Mouse (Mus musculus) CH12.LX (cell line): ENCODE measurements around the gene Pdhb. TPM values are rescaled to one million over a fixed set of nuclear protein-coding genes. Genes with fewer than 3 reads are reported as not detected.
"Not testable (repeated sequence)": the region's sequence is repeated elsewhere in the genome, so short reads cannot be mapped to it uniquely, and the experiment has no call there.

Experiments
- DNase-seq: peaks from one replicate; pipeline ENCODE4 v3.0.0-alpha.2; 2013; ENCODE audit errors: extremely low read depth
- H3K27ac ChIP-seq: 2 replicates; pipeline ENCODE4 v1.5.1; 2012; ENCODE audit warnings: low read depth, mild to moderate bottlenecking, control low read depth, moderate library complexity; ENCODE audit not compliant: insufficient read depth
- H3K27me3 ChIP-seq: replicated peaks from 2 replicates; pipeline ENCODE3; 2012; ENCODE audit warnings: inconsistent platforms
- H3K36me3 ChIP-seq, 2 experiments: replicated peaks in 1 of 2; 2 replicates each; pipeline versions ENCODE3 to v1.6.1; 2012; ENCODE audit warnings: inconsistent platforms in 1 of 2, low read length in 1 of 2, mild to moderate bottlenecking in 1 of 2, mixed read lengths in 1 of 2, moderate library complexity in 1 of 2; ENCODE audit not compliant: control insufficient read depth in 1 of 2, insufficient read depth in 1 of 2
- H3K4me1 ChIP-seq, 2 experiments: 2 replicates each; pipeline ENCODE4 v1.6.1; 2012; ENCODE audit warnings: inconsistent platforms in 1 of 2, moderate library complexity in 1 of 2; ENCODE audit not compliant: insufficient read depth in 2 of 2, control insufficient read depth in 1 of 2
- H3K4me2 ChIP-seq: 2 replicates; pipeline ENCODE4 v1.6.1; 2012; ENCODE audit warnings: low read depth, mild to moderate bottlenecking, control low read depth; ENCODE audit not compliant: poor library complexity, insufficient read depth, severe bottlenecking
- H3K4me3 ChIP-seq, 3 experiments: fragments of 150-350 bp in 1 of 3; sonication (generic) in 1 of 3; replicated peaks in 1 of 3; 2 replicates each; pipeline versions ENCODE3 to v1.5.1; 2011 to 2012; ENCODE audit warnings: low read depth in 2 of 3, low read length in 2 of 3, mild to moderate bottlenecking in 2 of 3, moderate library complexity in 2 of 3, control low read depth in 1 of 3, improper control_type of control experiment in 1 of 3, inconsistent platforms in 1 of 3, mixed read lengths in 1 of 3; ENCODE audit not compliant: poor library complexity in 1 of 3
- H3K79me2 ChIP-seq: replicated peaks from 2 replicates; pipeline ENCODE4 v1.6.1; 2012; ENCODE audit warnings: mild to moderate bottlenecking, moderate library complexity; ENCODE audit not compliant: control insufficient read depth, poor library complexity, insufficient read depth, severe bottlenecking; ENCODE audit errors: extremely low read depth
- H3K9ac ChIP-seq: 2 replicates; pipeline ENCODE4 v1.6.1; 2012; ENCODE audit warnings: low read depth, mild to moderate bottlenecking, control low read depth, moderate library complexity; ENCODE audit not compliant: insufficient read depth
- H3K9me3 ChIP-seq: replicated peaks from 2 replicates; pipeline ENCODE3; 2012; ENCODE audit warnings: low read length, inconsistent platforms, mixed read lengths
- BHLHE40 ChIP-seq: IDR thresholded peaks from 2 replicates; pipeline ENCODE4 v1.6.1; 2011; ENCODE audit warnings: mild to moderate bottlenecking, low read depth, low read length, improper control_type of control experiment
- CHD2 ChIP-seq: IDR thresholded peaks from 2 replicates; pipeline ENCODE4 v1.6.1; 2011; ENCODE audit warnings: low read length, improper control_type of control experiment
- CTCF ChIP-seq, 2 experiments: IDR thresholded peaks in 1 of 2; conservative IDR thresholded peaks in 1 of 2; 2 replicates each; pipeline ENCODE4 v1.5.1; 2011 to 2012; ENCODE audit warnings: low read depth in 2 of 2, low read length in 2 of 2, improper control_type of control experiment in 1 of 2, inconsistent platforms in 1 of 2, mild to moderate bottlenecking in 1 of 2, moderate library complexity in 1 of 2
- NRF1 ChIP-seq: IDR thresholded peaks from 2 replicates; pipeline ENCODE4 v1.6.1; 2014; ENCODE audit warnings: low read depth, mild to moderate bottlenecking, inconsistent platforms, low read length, improper control_type of control experiment, moderate library complexity
- PAX5 ChIP-seq: IDR thresholded peaks from 2 replicates; pipeline ENCODE4 v1.6.1; 2012; ENCODE audit warnings: low read length, inconsistent platforms, mixed read lengths
- USF2 ChIP-seq: conservative IDR thresholded peaks from 2 replicates; pipeline ENCODE4 v1.6.1; 2011; ENCODE audit warnings: low read depth, low read length, improper control_type of control experiment
- dilution Hi-C: fragments of 300-500 bp; cut with MboI; formaldehyde crosslinking; loops from 2 replicates; pipeline ENCODE4 v1.14.3; 2020; ENCODE audit warnings: low sequenced_read_pairs; ENCODE audit not compliant: extremely low pct_unique_long_range_greater_than_20kb, extremely low pct_ligation_motif_present
- in situ Hi-C: fragments of 300-500 bp; cut with MboI; formaldehyde crosslinking; loops from 3 replicates; pipeline ENCODE4 v1.14.3; 2019; ENCODE audit warnings: low sequenced_read_pairs, low pct_ligation_motif_present, low pct_unique_long_range_greater_than_20kb, mixed read lengths
- polyA plus RNA-seq: library from polyadenylated mRNA; unstranded; fragments of >175 nt; gene quantifications from 2 replicates; pipeline ENCODE4 v1.2.1, GENCODE M21; 2012; ENCODE audit warnings: low read depth; ENCODE audit not compliant: insufficient read length
- total RNA-seq, 2 experiments: library from RNA; depleted of rRNA; stranded (reverse); fragments of 300-350 nt in 1 of 2; fragments of >200 nt in 1 of 2; gene quantifications; 2 replicates each; pipeline ENCODE4 v1.2.3; 2012 to 2014

Pdhb gene
- total and polyA plus RNA-seq, 3 experiments: 100 to 205 (median 122) TPM

DNA sequence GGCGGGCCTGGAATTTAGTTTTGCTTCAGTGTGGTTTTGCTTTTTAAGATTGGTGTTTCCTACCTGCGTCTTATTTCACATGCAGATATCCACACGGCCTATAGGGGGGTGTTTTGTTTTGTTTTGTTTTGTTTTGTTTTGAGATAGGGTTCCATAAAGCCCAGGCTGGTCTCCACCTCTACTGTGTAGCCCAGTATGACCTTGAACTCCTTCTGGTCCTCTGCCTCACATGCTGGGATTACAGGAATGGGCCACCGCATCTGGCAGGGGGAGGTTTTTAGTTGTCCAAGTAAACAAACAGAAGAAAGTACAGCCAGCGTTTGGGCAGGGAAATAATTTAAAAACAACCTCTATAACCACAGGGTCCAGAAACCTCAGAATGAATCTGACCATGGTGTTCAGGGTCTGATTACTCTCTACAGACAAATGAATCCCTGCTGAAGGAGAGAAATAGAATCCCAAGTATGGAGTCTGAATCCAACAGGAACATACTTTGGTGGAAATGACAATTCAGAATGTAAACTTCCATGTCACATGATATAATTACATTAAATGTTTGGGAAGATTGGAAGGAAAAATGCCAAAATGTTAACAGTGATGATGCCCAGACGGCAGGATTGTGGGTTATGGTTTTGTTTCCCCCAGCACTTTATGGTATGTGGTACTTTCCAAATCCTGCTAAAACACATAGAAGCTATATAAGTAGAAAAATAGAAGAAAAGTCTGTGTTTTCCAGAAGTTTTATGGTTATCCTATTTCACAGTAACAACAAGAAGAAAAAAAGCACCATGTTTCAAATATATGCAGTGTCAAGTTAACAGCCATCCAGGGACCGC lies 48.6 kb downstream of the Pdhb start:
- Histone ChIP-seq H3K4me3 (no peak overlapping the region), H3K4me1 (peaks cover 8 to 32% of the 10 kb centered on the region in 2 experiments), H3K4me2 (no peak overlapping the region), H3K27ac (no peak overlapping the region), H3K36me3 (peaks cover 35 to 71% of the 10 kb centered on the region in 2 experiments), H3K79me2 (no peaks in the 10 kb centered on the region; the same call in 1 of the 2 replicates), H3K9ac (no peak overlapping the region), H3K9me3 (no peaks in the 10 kb centered on the region), H3K27me3 (no peaks in the 10 kb centered on the region)
- no peak for DNase-seq
- in situ Hi-C loops (no loop called here), dilution Hi-C loops (no loop called here)
- TF ChIP-seq USF2 (no peak), CTCF (conservative IDR thresholded peaks at IDR 0.05 in 1 of 2, IDR thresholded peaks at IDR 0.05 in 1 of 2; ENCODE audit: low read depth in 2 of 2, low read length in 2 of 2) (no peak), NRF1 (no peak), CHD2 (no peak), PAX5 (no peak)

DNA sequence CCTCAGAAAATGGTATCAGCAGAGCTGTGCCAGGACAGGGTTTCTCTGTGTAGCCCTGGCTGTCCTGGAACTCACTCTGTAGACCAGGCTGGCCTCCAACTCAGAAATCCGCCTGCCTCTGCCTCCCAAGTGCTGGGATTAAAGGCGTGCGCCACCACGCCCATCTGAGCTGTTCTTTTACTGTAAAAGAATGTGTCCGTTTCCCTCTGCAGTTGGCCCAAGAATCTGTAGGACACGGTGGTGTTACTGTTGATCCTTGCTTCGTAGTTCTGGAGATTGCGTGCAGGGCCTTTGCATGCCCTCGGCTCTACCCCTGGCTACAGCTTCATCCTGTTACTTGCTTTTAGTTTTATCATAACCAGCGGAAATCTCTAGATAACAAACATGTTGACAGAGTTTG lies 49.2 kb downstream of the Pdhb start:
- DNase-seq, H3K27ac ChIP-seq, H3K4me2 ChIP-seq, H3K9ac ChIP-seq, dilution Hi-C loops, in situ Hi-C loops, H3K27me3 ChIP-seq, H3K79me2 ChIP-seq, H3K4me3 ChIP-seq, H3K9me3 ChIP-seq: not testable (repeated sequence)
- peaks cover 6 to 33% of the 10 kb centered on the region in 2 experiments for H3K4me1 ChIP-seq
- peaks cover 35 to 73% of the 10 kb centered on the region in 2 experiments for H3K36me3 ChIP-seq

DNA sequence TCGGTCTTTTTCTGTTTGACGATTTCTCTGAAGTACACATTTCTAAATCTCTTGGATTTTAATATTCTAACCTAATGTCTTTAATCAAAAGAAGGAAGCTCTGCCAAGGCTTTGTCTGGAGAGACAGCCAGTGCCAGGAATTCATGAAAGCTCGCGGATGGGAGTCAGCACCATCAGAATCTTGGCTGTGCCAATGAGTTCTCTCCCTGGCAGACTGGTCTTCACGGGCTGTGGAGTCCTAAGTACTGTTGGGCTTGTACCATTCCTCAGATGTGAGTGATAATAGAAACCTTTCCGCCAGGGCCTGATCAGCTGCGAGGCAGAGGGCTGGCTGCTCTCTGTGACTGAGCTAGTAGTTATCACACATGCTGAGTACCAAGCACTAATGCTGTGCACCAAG lies 49.7 kb downstream of the Pdhb start:
- no peaks in the 10 kb centered on the region for H3K9me3 ChIP-seq
- dilution Hi-C loops: no loop called here
- H3K9ac ChIP-seq: no peak overlapping the region
- no peak overlapping the region for H3K27ac ChIP-seq
- TF ChIP-seq BHLHE40: no peak
- no peak overlapping the region for H3K4me2 ChIP-seq
- no peaks in the 10 kb centered on the region for H3K27me3 ChIP-seq
- no peaks in the 10 kb centered on the region; the same call in 1 of the 2 replicates for H3K79me2 ChIP-seq
- H3K36me3 ChIP-seq: peaks cover 35 to 78% of the 10 kb centered on the region in 2 experiments
- peaks cover 4 to 34% of the 10 kb centered on the region in 2 experiments; a peak in 3 of 4 replicates for H3K4me1 ChIP-seq
- in situ Hi-C loops: no loop called here
- no peak overlapping the region for H3K4me3 ChIP-seq
- no peak for DNase-seq
